Mouse (Mus musculus) heart, embryonic 11.5 days (tissue): ENCODE measurements around the gene Elof1. TPM values are rescaled to one million over a fixed set of nuclear protein-coding genes. Genes with fewer than 3 reads are reported as not detected.

Experiments used
- ATAC-seq: fragments of 200-750 bp; cut with Nextera tagmentation; replicated peaks from 2 replicates; pipeline ENCODE4 v1.8.0; 2017; ENCODE audit warnings: moderate library complexity; ENCODE audit not compliant: insufficient number of reproducible peaks, low FRiP score, low TSS enrichment
- H3K27ac ChIP-seq: fragments of 300-500 bp; sonication (generic); 2 replicates; pipeline ENCODE4 v1.5.1; 2014; ENCODE audit warnings: mild to moderate bottlenecking, low read depth, low read length
- H3K27me3 ChIP-seq: fragments of 300-500 bp; sonication (generic); 2 replicates; pipeline ENCODE4 v1.6.1; 2014; ENCODE audit warnings: mild to moderate bottlenecking, low read length, mixed read lengths; ENCODE audit not compliant: control insufficient read depth, insufficient read depth
- H3K36me3 ChIP-seq: fragments of 300-500 bp; sonication (generic); 2 replicates; pipeline ENCODE4 v1.6.1; 2014; ENCODE audit warnings: mild to moderate bottlenecking, low read length, moderate library complexity, mixed read lengths; ENCODE audit not compliant: control insufficient read depth, insufficient read depth
- H3K4me1 ChIP-seq: fragments of 300-500 bp; sonication (generic); 2 replicates; pipeline ENCODE4 v1.6.1; 2014; ENCODE audit warnings: low read length; ENCODE audit not compliant: control insufficient read depth, insufficient read depth
- H3K4me2 ChIP-seq: fragments of 300-500 bp; sonication (generic); 2 replicates; pipeline ENCODE4 v1.6.1; 2014; ENCODE audit warnings: mild to moderate bottlenecking, moderate library complexity
- H3K4me3 ChIP-seq: fragments of 300-500 bp; sonication (generic); 2 replicates; pipeline ENCODE4 v1.5.1; 2014; ENCODE audit warnings: low read depth, low read length
- H3K9ac ChIP-seq: fragments of 300-500 bp; sonication (generic); 2 replicates; pipeline ENCODE4 v1.6.1; 2014; ENCODE audit warnings: mild to moderate bottlenecking, low read depth, low read length, moderate library complexity
- H3K9me3 ChIP-seq: fragments of 300-500 bp; sonication (generic); replicated peaks from 2 replicates; pipeline ENCODE4 v1.6.1; 2016; ENCODE audit warnings: low read length; ENCODE audit not compliant: control insufficient read depth
- whole genome bisulfite sequencing: fragments of 180-500 bp; shearing (Covaris S2); extraction: QIAGEN DNeasy Blood & Tissue Kit; methylation state at CpG from one replicate; pipeline ENCODE4 v1.1.7; 2014; ENCODE audit not compliant: insufficient replicate concordance; 5-methylcytosine and 5-hydroxymethylcytosine counted together
- polyA plus RNA-seq: library from polyadenylated mRNA; unstranded; fragments of >200 nt; fragmentation: Nextera tagmentation; extraction: Ambion mirVana; gene quantifications from 2 replicates; pipeline ENCODE4 v1.2.1, GENCODE M21; 2014

Elof1 gene
- polyA plus RNA-seq = 132 and 134 TPM in 2 replicates

DNA sequence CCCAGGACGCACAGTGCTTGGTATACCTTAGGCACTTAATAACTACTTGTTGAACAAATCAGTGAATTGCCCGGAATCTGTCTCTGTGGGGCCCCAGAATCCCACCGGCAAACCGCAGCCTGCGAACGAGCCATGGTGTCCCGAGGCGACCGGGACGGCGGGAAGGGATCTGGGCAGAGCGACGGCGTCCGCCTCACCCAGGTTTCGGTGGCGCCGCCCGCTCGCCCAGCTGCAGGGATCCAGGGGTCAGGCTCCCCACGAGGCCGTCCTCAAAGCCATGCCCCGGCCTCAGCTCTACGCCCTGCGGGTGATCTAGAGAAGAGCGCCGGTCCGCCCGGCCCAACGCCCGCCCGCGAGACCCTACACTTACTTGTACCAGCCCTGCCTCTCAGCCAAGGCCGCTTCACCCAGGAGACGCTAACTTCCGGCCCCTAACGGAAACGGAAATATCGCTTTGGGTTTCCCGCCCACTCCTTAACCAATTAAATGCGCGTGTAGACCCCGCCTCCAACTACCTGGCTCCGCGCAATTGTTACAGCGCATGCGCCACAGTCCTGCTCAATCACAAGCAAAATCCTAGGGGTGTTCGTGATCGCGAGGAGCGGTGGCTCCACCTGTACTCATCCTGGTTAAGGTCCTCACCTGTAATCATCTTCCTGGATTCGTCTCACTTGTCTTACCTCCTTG lies at the start of gene Elof1:
Elof1 (minus strand) TSS at position 433 of the 687 bp plus-strand sequence.
- H3K9ac ChIP-seq = peak within 1 kb of the TSS; percentile 89
- H3K4me2 ChIP-seq = peak within 1 kb of the TSS; percentile 91
- peak within 1 kb of the TSS; percentile 90 for H3K4me3 ChIP-seq
- H3K27ac ChIP-seq = peak within 1 kb of the TSS; percentile 64
- ATAC-seq = peak; percentile 86
- peaks cover 10% of the 10 kb centered on the region for H3K4me1 ChIP-seq
- H3K27me3 ChIP-seq = no peaks in the 10 kb centered on the region
- no peaks in the 10 kb centered on the region for H3K9me3 ChIP-seq
- H3K36me3 ChIP-seq = peaks cover 14% of the 10 kb centered on the region
- WGBS = under 1% methylated on average over 52 of the region's 52 CpGs

DNA sequence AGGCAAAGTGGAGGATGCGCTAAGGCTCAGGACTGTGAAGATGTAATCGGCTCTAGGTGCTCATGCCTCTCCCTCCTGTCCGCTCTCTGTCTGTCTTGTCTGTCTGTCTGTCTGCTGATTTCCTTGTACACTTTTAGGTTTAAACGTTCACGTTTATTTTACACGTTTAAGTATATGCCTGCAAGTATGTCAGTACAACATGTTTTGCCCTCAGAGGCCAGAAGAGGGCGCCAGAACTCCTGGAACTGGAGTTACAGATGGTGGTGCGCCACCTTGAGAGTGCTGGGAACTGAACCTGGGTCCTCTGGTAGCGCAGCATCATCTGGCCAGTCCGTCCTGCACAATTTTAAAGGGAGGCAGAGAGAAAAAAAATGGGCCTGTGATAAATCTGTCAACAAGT lies 49.7 kb upstream of the Elof1 start:
- no peak overlapping the region for H3K27ac ChIP-seq
- no peak overlapping the region for H3K4me2 ChIP-seq
- peaks cover 6% of the 10 kb centered on the region for H3K9me3 ChIP-seq
- no peak overlapping the region for H3K4me3 ChIP-seq
- peaks cover 4% of the 10 kb centered on the region; the same call in 1 of the 2 replicates for H3K27me3 ChIP-seq
- no peaks in the 10 kb centered on the region for H3K36me3 ChIP-seq
- H3K4me1 ChIP-seq = no peaks in the 10 kb centered on the region; the same call in 1 of the 2 replicates
- 82% methylated on average over 10 of the region's 10 CpGs for whole genome bisulfite sequencing
- no peak overlapping the region for H3K9ac ChIP-seq
- ATAC-seq = no peak

DNA sequence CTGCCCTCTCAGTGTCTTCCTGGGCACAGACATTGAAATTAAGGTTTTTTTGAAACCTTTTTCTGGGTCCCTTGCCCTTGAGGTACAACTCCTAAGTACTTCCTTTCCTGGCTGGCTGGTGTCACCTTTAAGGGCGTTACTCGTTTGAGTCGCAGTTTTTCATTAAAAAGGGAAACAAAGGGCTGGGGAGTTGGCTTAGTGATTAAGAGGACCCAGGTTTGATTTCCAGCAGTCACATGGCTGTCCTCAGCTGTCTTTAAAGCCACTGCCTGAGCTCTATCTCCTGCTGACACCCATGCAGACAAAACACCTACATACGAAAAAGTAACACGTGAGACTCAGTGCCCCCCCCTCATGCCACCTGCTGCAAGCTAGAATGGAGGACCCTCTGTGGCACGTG lies 49.0 kb upstream of the Elof1 start:
- H3K4me3 ChIP-seq = no peak overlapping the region
- peaks cover 4% of the 10 kb centered on the region; the same call in 1 of the 2 replicates for H3K27me3 ChIP-seq
- no peak overlapping the region for H3K27ac ChIP-seq
- ATAC-seq = no peak
- no peaks in the 10 kb centered on the region; the same call in 1 of the 2 replicates for H3K4me1 ChIP-seq
- H3K36me3 ChIP-seq = no peaks in the 10 kb centered on the region
- no peak overlapping the region for H3K9ac ChIP-seq
- peaks cover 6% of the 10 kb centered on the region for H3K9me3 ChIP-seq
- 48% methylated on average over 6 of the region's 6 CpGs for WGBS
- no peak overlapping the region for H3K4me2 ChIP-seq

DNA sequence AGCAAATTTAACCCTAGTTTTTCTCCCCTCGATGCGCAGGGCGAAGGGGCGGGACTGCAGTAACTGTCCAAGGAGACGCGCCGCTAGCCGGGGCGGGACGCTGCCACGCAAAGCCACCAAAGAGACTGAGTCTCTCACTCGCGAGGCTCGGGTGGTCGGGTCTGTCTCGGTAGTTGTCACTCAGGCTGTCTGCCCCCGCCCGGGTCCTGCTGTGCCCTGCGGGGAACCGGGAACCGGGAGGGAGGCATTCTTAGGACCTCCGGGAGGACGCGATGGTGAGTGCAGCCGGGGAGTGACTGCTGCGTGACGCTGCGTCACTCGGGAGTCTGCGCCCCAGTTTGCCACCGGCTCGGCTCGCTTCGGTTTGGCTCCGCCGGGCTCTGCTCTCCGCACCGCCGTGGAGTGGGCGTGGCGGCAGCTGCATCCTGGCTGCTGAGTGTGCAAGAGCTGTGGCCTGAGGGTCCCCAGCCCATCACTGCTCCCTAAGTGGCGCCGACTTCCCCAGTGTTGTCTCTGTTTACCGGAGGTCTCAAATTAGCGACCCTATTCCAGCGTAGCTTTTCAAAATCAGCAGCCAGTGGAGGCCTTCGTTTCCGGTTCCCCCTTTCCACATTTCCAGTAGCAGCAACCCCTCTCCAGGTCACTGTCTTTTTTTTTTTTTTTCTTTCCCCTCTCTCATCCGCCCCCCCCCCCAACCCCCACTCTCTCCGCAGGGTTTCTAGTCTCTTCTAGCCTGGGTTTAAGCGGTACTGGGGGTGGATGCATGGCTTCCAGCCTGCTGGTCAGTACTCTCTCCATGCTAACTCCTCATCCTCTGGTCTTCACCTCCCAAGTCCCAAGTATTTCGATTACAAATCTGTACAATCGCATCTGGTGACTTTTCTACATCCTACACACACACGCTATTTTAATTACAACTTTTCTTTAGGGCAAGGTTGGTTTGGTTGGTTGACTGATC lies 48.0 kb upstream of the Elof1 start:
- no peaks in the 10 kb centered on the region for H3K36me3 ChIP-seq
- peak overlapping the region; percentile 69 for H3K4me3 ChIP-seq
- H3K27ac ChIP-seq = no peak overlapping the region
- H3K9me3 ChIP-seq = peaks cover 6% of the 10 kb centered on the region
- H3K4me2 ChIP-seq = peak overlapping the region; percentile 100
- peak; percentile 35; the same call in 1 of the 2 replicates for ATAC-seq
- H3K9ac ChIP-seq = peak overlapping the region; percentile 72
- 2% methylated on average over 53 of the region's 54 CpGs for WGBS
- peaks cover 4% of the 10 kb centered on the region; the same call in 1 of the 2 replicates for H3K27me3 ChIP-seq
- no peaks in the 10 kb centered on the region; the same call in 1 of the 2 replicates for H3K4me1 ChIP-seq

DNA sequence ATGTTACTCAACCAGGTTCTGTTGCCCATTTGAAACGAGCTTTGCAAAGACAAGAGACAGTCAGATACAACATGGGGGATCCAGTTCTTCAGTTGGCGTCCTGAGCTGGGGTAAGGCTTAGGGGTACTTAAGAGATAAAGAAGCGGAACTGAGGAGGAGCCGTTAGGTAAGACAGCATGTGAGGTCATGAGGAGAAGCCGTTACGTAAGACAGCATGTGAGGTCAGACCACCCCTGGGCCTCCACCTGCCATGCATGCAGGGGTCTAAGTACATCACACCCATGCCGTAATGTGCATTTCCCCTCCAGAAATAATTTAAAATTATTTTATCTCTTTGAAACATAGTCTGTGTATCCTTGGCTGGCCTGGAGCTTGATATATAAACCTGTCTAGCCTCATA lies 45.9 kb upstream of the Elof1 start:
- H3K27ac ChIP-seq = no peak overlapping the region
- no peak overlapping the region for H3K4me2 ChIP-seq
- H3K36me3 ChIP-seq = no peaks in the 10 kb centered on the region
- H3K27me3 ChIP-seq = peaks cover 11% of the 10 kb centered on the region
- H3K4me1 ChIP-seq = no peaks in the 10 kb centered on the region; the same call in 1 of the 2 replicates
- H3K9me3 ChIP-seq = peaks cover 6% of the 10 kb centered on the region
- no peak overlapping the region for H3K9ac ChIP-seq
- H3K4me3 ChIP-seq = no peak overlapping the region
- ATAC-seq = no peak
- WGBS = 78% methylated on average over 7 of the region's 7 CpGs

DNA sequence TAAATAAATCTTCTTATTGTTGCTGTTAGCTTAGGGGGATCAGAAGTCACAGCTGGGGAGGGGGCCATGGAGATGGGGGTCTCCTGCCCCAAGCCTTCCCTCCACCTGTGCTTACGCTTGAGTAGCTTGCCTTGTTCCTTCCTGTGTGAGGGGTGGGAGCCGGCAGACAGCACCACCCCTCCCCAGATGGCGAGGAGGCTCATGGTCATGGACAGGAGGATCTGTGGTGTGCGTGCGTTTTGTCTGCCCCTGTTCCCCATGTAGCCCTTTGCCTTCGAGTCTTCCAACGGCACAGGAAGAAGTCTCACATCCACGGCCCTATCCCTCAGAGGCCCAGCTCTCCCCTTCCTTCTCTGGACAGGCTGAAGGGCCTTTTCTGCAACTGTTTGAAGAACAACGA lies 45.3 kb upstream of the Elof1 start:
- H3K4me1 ChIP-seq = peaks cover 4% of the 10 kb centered on the region; the same call in 1 of the 2 replicates
- H3K4me3 ChIP-seq = no peak overlapping the region
- no peak overlapping the region for H3K27ac ChIP-seq
- H3K9me3 ChIP-seq = peaks cover 6% of the 10 kb centered on the region
- no peak overlapping the region for H3K9ac ChIP-seq
- no peak for ATAC-seq
- WGBS = 70% methylated on average over 9 of the region's 9 CpGs
- H3K27me3 ChIP-seq = peaks cover 13% of the 10 kb centered on the region
- H3K36me3 ChIP-seq = no peaks in the 10 kb centered on the region
- no peak overlapping the region for H3K4me2 ChIP-seq

DNA sequence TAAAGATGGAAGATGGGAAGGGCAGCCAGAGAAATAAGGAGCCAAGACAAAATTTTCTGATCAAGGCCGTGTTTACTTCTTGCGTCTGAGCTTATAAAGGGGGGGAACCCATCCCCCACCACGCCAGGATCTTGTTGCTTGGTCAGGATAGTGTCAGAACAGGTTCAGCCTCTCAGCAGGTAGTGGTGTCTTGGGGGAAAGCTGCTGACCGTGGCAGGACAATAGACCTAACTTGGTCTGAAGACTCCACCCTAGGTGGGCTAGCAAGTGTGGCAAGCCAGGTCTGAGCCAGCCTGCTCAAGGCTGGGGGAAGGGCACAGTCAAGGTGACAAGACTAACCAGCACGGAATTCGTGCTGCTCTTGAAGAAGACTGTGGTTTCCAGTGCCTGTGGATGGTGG lies 44.3 kb upstream of the Elof1 start:
- Histone ChIP-seq H3K4me2 (no peak overlapping the region), H3K27ac (no peak overlapping the region), H3K9ac (no peak overlapping the region), H3K9me3 (no peaks in the 10 kb centered on the region), H3K36me3 (no peaks in the 10 kb centered on the region), H3K27me3 (peaks cover 13% of the 10 kb centered on the region), H3K4me1 (peaks cover 6% of the 10 kb centered on the region; the same call in 1 of the 2 replicates), H3K4me3 (no peak overlapping the region)
- no peak for ATAC-seq
- 37% methylated on average over 6 of the region's 6 CpGs for WGBS

DNA sequence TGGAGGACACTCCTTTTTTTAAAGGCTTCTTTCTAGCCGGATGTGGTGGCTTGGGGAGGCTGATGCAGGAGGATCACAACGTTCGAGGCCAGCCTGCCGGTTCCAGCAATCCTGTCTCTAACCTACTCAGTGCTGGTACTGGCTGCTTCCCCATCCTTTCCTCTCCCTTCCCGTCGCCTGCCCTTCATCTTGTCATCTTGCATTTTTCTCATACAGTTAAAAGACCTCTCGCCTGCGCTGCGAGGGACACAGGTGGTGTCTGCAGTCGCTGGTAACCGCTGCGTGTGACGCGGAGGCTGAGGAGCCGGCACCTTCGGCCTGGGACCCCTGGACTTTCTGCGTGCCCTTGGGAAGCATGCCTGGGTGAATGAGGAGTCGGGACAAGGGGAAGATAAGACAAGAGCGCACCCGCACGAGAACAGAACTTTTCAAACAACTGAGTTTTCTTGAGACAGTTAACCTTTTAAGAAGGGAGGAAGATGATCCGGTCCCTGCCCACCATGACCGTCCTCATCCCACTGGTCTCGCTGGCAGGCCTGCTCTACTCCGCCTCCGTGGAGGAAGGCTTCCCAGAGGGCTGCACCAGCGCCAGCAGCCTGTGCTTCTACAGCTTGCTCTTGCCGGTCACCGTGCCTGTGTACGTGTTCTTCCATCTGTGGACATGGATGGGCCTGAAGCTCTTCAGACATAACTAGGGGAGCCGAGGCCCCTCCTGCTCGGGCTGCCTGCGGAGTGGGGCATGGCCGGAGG lies 40.7 kb upstream of the Elof1 start:
- peaks cover 8% of the 10 kb centered on the region; the same call in 1 of the 2 replicates for H3K4me1 ChIP-seq
- peak overlapping the region; percentile 79 for H3K4me3 ChIP-seq
- H3K27ac ChIP-seq = no peak overlapping the region
- 45% methylated on average over 34 of the region's 34 CpGs for WGBS
- ATAC-seq = no peak
- peak overlapping the region; percentile 88 for H3K9ac ChIP-seq
- H3K36me3 ChIP-seq = no peaks in the 10 kb centered on the region
- peaks cover 9% of the 10 kb centered on the region; the same call in 1 of the 2 replicates for H3K27me3 ChIP-seq
- peak overlapping the region; percentile 87 for H3K4me2 ChIP-seq
- H3K9me3 ChIP-seq = no peaks in the 10 kb centered on the region
